Mouse (Mus musculus) limb, embryonic 14.5 days (tissue): ENCODE data around the gene Aspdh. TPM values are rescaled to one million over a fixed set of nuclear protein-coding genes. Genes with fewer than 3 reads are reported as not detected.
A peak's percentile ranks its signal among the peaks of the same experiment; 100 is the strongest.

ENCODE experiments used
- ATAC-seq: fragments of 200-750 bp; cut with Nextera tagmentation; 2 replicates; pipeline ENCODE4 v1.8.0; 2017; ENCODE audit warnings: low read depth, moderate number of reproducible peaks, moderate TSS enrichment; ENCODE audit not compliant: low FRiP score
- DNase-seq: peaks from one replicate; pipeline ENCODE4 v3.0.0-alpha.2; 2015; ENCODE audit warnings: low spot score
- H3K27ac ChIP-seq: fragments of 300-500 bp; sonication (generic); replicated peaks from 2 replicates; pipeline ENCODE4 v1.5.1; 2014; ENCODE audit warnings: low read depth, mild to moderate bottlenecking, low read length, moderate library complexity, mixed read lengths
- H3K27me3 ChIP-seq: fragments of 300-500 bp; sonication (generic); 2 replicates; pipeline ENCODE4 v1.6.1; 2014; ENCODE audit warnings: low read length, mixed read lengths; ENCODE audit not compliant: control insufficient read depth, insufficient read depth
- H3K36me3 ChIP-seq: fragments of 300-500 bp; sonication (generic); 2 replicates; pipeline ENCODE4 v1.6.1; 2014; ENCODE audit warnings: mild to moderate bottlenecking, low read length, moderate library complexity, mixed read lengths; ENCODE audit not compliant: control insufficient read depth, insufficient read depth
- H3K4me1 ChIP-seq: fragments of 300-500 bp; sonication (generic); 2 replicates; pipeline ENCODE4 v1.6.1; 2014; ENCODE audit warnings: antibody characterized with exemption, low read length, mixed read lengths; ENCODE audit not compliant: control insufficient read depth, insufficient read depth
- H3K4me2 ChIP-seq: fragments of 300-500 bp; sonication (generic); replicated peaks from 2 replicates; pipeline ENCODE4 v1.6.1; 2014; ENCODE audit warnings: low read depth, mild to moderate bottlenecking, low read length, moderate library complexity; ENCODE audit not compliant: severe bottlenecking
- H3K4me3 ChIP-seq: fragments of 300-500 bp; sonication (generic); replicated peaks from 2 replicates; pipeline ENCODE4 v1.5.1; 2014; ENCODE audit warnings: low read length
- H3K9ac ChIP-seq: fragments of 300-500 bp; sonication (generic); 2 replicates; pipeline ENCODE4 v1.6.1; 2014; ENCODE audit warnings: mild to moderate bottlenecking, low read depth, low read length, moderate library complexity; ENCODE audit not compliant: severe bottlenecking
- H3K9me3 ChIP-seq: fragments of 300-500 bp; sonication (generic); 2 replicates; pipeline ENCODE4 v1.6.1; 2016; ENCODE audit warnings: low read length; ENCODE audit not compliant: control insufficient read depth
- POLR2A ChIP-seq: fragments of 200-500 bp; IDR thresholded peaks from 2 replicates; pipeline ENCODE4 v1.8.0; 2012; ENCODE audit warnings: inconsistent platforms, mild to moderate bottlenecking, moderate library complexity, borderline replicate concordance; ENCODE audit not compliant: insufficient read depth, insufficient read length; ENCODE audit errors: extremely low read depth
- WGBS: fragments of 180-500 bp; shearing (Covaris S2); extraction: QIAGEN DNeasy Blood & Tissue Kit; methylation state at CpG from one replicate; pipeline ENCODE4 v1.1.7; 2014; 5-methylcytosine and 5-hydroxymethylcytosine counted together
- polyA plus RNA-seq, 2 experiments: library from polyadenylated mRNA; depleted of rRNA in 1 of 2; stranded (reverse) in 1 of 2; unstranded in 1 of 2; fragments of >200 nt; fragmentation: Nextera tagmentation in 1 of 2; extraction: Ambion mirVana in 1 of 2; gene quantifications; 2 replicates each; pipeline versions ENCODE4 v1.2.1 to v1.2.3; 2012 to 2014

Aspdh gene
- polyA plus RNA-seq, 2 experiments = 0.37 to 1.8 TPM

DNA sequence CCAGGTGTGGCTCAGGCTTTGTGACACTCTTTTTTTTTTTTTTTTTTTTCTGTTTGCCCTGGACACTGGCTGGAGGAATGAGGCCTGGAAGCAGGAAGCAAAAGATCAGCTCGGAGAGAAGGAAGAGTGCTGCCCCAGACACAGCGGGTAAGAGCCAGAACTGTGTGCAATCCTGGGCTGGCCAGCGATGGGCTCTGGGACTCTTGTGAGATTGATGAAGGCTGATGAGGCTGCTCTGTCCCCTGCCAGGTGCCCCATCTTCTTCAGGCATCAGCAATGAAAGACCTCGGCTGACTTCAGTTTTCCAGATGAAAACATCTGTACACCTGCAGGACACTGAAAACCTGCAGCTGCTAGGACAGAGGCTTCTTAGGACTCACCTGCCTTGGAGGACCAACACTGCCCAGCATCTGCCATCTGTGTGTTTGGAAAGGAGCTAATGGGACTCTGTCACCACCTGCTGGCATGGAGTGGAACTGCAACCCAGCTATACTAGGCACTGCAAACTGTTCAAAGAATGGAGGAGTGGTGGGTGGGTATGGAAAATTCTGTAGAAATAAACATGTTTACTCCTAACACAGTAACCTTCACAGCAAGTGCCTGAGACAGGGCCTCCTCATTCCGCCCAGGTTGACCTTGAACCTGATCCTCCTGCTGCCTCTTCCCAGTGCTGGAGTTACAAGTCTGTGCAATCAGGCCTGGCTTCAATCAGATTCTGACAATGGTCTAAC is 19.8 kb downstream of the Aspdh start:
- DNase-seq (peak; percentile 82), ATAC-seq (peak; percentile 62)
- no peak overlapping the region for H3K9ac ChIP-seq
- no peak overlapping the region for H3K4me2 ChIP-seq
- H3K4me3 ChIP-seq = no peak overlapping the region
- peaks cover 20% of the 10 kb centered on the region for H3K36me3 ChIP-seq
- no peaks in the 10 kb centered on the region for H3K4me1 ChIP-seq
- no peaks in the 10 kb centered on the region for H3K9me3 ChIP-seq
- H3K27me3 ChIP-seq = 0 out of 2 replicates have a peak, but pooled peaks cover 4% of the 10 kb centered on the region
- no peak overlapping the region for H3K27ac ChIP-seq
- WGBS = 45% methylated on average over 5 of the region's 5 CpGs
- peak; percentile 15; the same call in 1 of the 2 replicates for TF ChIP-seq POLR2A

GRCm38 (mm10) chr7:44485572-44486195 is 20.5 kb downstream of the Aspdh start:
- H3K4me3 ChIP-seq = no peak overlapping the region
- H3K27me3 ChIP-seq = 0 out of 2 replicates have a peak, but pooled peaks cover 4% of the 10 kb centered on the region
- no peak overlapping the region for H3K4me2 ChIP-seq
- no peak for DNase-seq
- no peak for ATAC-seq
- WGBS = 75% methylated on average over 7 of the region's 7 CpGs
- H3K4me1 ChIP-seq = no peaks in the 10 kb centered on the region
- H3K27ac ChIP-seq = no peak overlapping the region
- no peak overlapping the region for H3K9ac ChIP-seq
- no peak for TF ChIP-seq POLR2A
- H3K36me3 ChIP-seq = peaks cover 26% of the 10 kb centered on the region
- H3K9me3 ChIP-seq = no peaks in the 10 kb centered on the region

GRCm38 (mm10) chr7:44486927-44487575 is 21.9 kb downstream of the Aspdh start:
- H3K4me3 ChIP-seq = no peak overlapping the region
- H3K9me3 ChIP-seq = no peaks in the 10 kb centered on the region
- no peak overlapping the region for H3K27ac ChIP-seq
- TF ChIP-seq POLR2A = no peak
- no peak overlapping the region for H3K9ac ChIP-seq
- peaks cover 40% of the 10 kb centered on the region for H3K36me3 ChIP-seq
- H3K4me2 ChIP-seq = no peak overlapping the region
- DNase-seq = no peak
- 0 out of 2 replicates have a peak, but pooled peaks cover 4% of the 10 kb centered on the region for H3K27me3 ChIP-seq
- no peaks in the 10 kb centered on the region for H3K4me1 ChIP-seq
- 67% methylated on average over 13 of the region's 13 CpGs for WGBS
- ATAC-seq = no peak

GRCm38 (mm10) chr7:44487936-44488335 is 22.7 kb downstream of the Aspdh start:
- WGBS = 85% methylated on average over 7 of the region's 7 CpGs
- Histone ChIP-seq H3K9me3 (no peaks in the 10 kb centered on the region), H3K27ac (no peak overlapping the region), H3K27me3 (no peaks in the 10 kb centered on the region), H3K4me1 (no peaks in the 10 kb centered on the region), H3K9ac (no peak overlapping the region), H3K4me2 (no peak overlapping the region), H3K36me3 (peaks cover 49% of the 10 kb centered on the region), H3K4me3 (no peak overlapping the region)
- DNase-seq (no peak), ATAC-seq (no peak)
- TF ChIP-seq POLR2A = no peak

GRCm38 (mm10) chr7:44488545-44488944 is 23.4 kb downstream of the Aspdh start:
- Histone ChIP-seq H3K4me2 (no peak overlapping the region), H3K36me3 (peaks cover 52% of the 10 kb centered on the region), H3K27me3 (no peaks in the 10 kb centered on the region), H3K27ac (no peak overlapping the region), H3K9me3 (no peaks in the 10 kb centered on the region), H3K4me3 (no peak overlapping the region), H3K9ac (no peak overlapping the region), H3K4me1 (no peaks in the 10 kb centered on the region)
- ATAC-seq (no peak), DNase-seq (no peak)
- TF ChIP-seq POLR2A = no peak
- 88% methylated on average over 8 of the region's 8 CpGs for WGBS
